Mouse (Mus musculus) CH12.LX (cell line): ENCODE measurements around the gene Adcy5. TPM values are rescaled to one million over a fixed set of nuclear protein-coding genes. Genes with fewer than 3 reads are reported as not detected.

Experiments used
- DNase-seq: peaks from one replicate; pipeline ENCODE4 v3.0.0-alpha.2; 2013; ENCODE audit errors: extremely low read depth
- H3K27ac ChIP-seq: 2 replicates; pipeline ENCODE4 v1.5.1; 2012; ENCODE audit warnings: low read depth, mild to moderate bottlenecking, control low read depth, moderate library complexity; ENCODE audit not compliant: insufficient read depth
- H3K27me3 ChIP-seq: replicated peaks from 2 replicates; pipeline ENCODE3; 2012; ENCODE audit warnings: inconsistent platforms
- H3K36me3 ChIP-seq, 2 experiments: replicated peaks in 1 of 2; 2 replicates each; pipeline versions ENCODE3 to v1.6.1; 2012; ENCODE audit warnings: inconsistent platforms in 1 of 2, low read length in 1 of 2, mild to moderate bottlenecking in 1 of 2, mixed read lengths in 1 of 2, moderate library complexity in 1 of 2; ENCODE audit not compliant: control insufficient read depth in 1 of 2, insufficient read depth in 1 of 2
- H3K4me1 ChIP-seq, 2 experiments: 2 replicates each; pipeline ENCODE4 v1.6.1; 2012; ENCODE audit warnings: inconsistent platforms in 1 of 2, moderate library complexity in 1 of 2; ENCODE audit not compliant: insufficient read depth in 2 of 2, control insufficient read depth in 1 of 2
- H3K4me2 ChIP-seq: 2 replicates; pipeline ENCODE4 v1.6.1; 2012; ENCODE audit warnings: low read depth, mild to moderate bottlenecking, control low read depth; ENCODE audit not compliant: poor library complexity, insufficient read depth, severe bottlenecking
- H3K4me3 ChIP-seq, 3 experiments: fragments of 150-350 bp in 1 of 3; sonication (generic) in 1 of 3; replicated peaks in 1 of 3; 2 replicates each; pipeline versions ENCODE3 to v1.5.1; 2011 to 2012; ENCODE audit warnings: low read depth in 2 of 3, low read length in 2 of 3, mild to moderate bottlenecking in 2 of 3, moderate library complexity in 2 of 3, control low read depth in 1 of 3, improper control_type of control experiment in 1 of 3, inconsistent platforms in 1 of 3, mixed read lengths in 1 of 3; ENCODE audit not compliant: poor library complexity in 1 of 3
- H3K79me2 ChIP-seq: replicated peaks from 2 replicates; pipeline ENCODE4 v1.6.1; 2012; ENCODE audit warnings: mild to moderate bottlenecking, moderate library complexity; ENCODE audit not compliant: control insufficient read depth, poor library complexity, insufficient read depth, severe bottlenecking; ENCODE audit errors: extremely low read depth
- H3K9ac ChIP-seq: 2 replicates; pipeline ENCODE4 v1.6.1; 2012; ENCODE audit warnings: low read depth, mild to moderate bottlenecking, control low read depth, moderate library complexity; ENCODE audit not compliant: insufficient read depth
- H3K9me3 ChIP-seq: replicated peaks from 2 replicates; pipeline ENCODE3; 2012; ENCODE audit warnings: low read length, inconsistent platforms, mixed read lengths
- BHLHE40 ChIP-seq: IDR thresholded peaks from 2 replicates; pipeline ENCODE4 v1.6.1; 2011; ENCODE audit warnings: mild to moderate bottlenecking, low read depth, low read length, improper control_type of control experiment
- CHD1 ChIP-seq: IDR thresholded peaks from 2 replicates; pipeline ENCODE4 v1.6.1; 2012; ENCODE audit warnings: low read depth, low read length, improper control_type of control experiment, inconsistent platforms
- EP300 ChIP-seq: IDR thresholded peaks from 2 replicates; pipeline ENCODE4 v1.6.1; 2011; ENCODE audit warnings: low read length, improper control_type of control experiment
- GABPA ChIP-seq: IDR thresholded peaks from 2 replicates; pipeline ENCODE4 v1.6.1; 2012; ENCODE audit warnings: low read depth, low read length, improper control_type of control experiment, inconsistent platforms; ENCODE audit not compliant: insufficient replicate concordance
- IRF4 ChIP-seq: IDR thresholded peaks from 2 replicates; pipeline ENCODE4 v1.6.1; 2014; ENCODE audit warnings: low read depth, mild to moderate bottlenecking, inconsistent platforms, low read length, improper control_type of control experiment
- MAX ChIP-seq: IDR thresholded peaks from 2 replicates; pipeline ENCODE4 v1.6.1; 2011; ENCODE audit warnings: low read length, improper control_type of control experiment
- MEF2A ChIP-seq: IDR thresholded peaks from 2 replicates; pipeline ENCODE4 v1.6.1; 2014; ENCODE audit warnings: low read depth, mild to moderate bottlenecking, inconsistent platforms, low read length, improper control_type of control experiment, borderline replicate concordance
- MXI1 ChIP-seq: IDR thresholded peaks from 2 replicates; pipeline ENCODE4 v1.6.1; 2011; ENCODE audit warnings: mild to moderate bottlenecking, low read depth, low read length, improper control_type of control experiment
- NELFE ChIP-seq: IDR thresholded peaks from 2 replicates; pipeline ENCODE4 v1.6.1; 2011; ENCODE audit warnings: low read depth, low read length, improper control_type of control experiment
- NRF1 ChIP-seq: IDR thresholded peaks from 2 replicates; pipeline ENCODE4 v1.6.1; 2014; ENCODE audit warnings: low read depth, mild to moderate bottlenecking, inconsistent platforms, low read length, improper control_type of control experiment, moderate library complexity
- POLR2AphosphoS2 ChIP-seq: IDR thresholded peaks from 2 replicates; pipeline ENCODE4 v1.6.1; 2011; ENCODE audit warnings: low read depth, low read length, improper control_type of control experiment
- SMC3 ChIP-seq: IDR thresholded peaks from 2 replicates; pipeline ENCODE4 v1.6.1; 2011; ENCODE audit warnings: low read depth, low read length, improper control_type of control experiment
- TCF12 ChIP-seq: IDR thresholded peaks from 2 replicates; pipeline ENCODE4 v1.6.1; 2014; ENCODE audit warnings: low read depth, mild to moderate bottlenecking, inconsistent platforms, low read length, improper control_type of control experiment
- USF2 ChIP-seq: conservative IDR thresholded peaks from 2 replicates; pipeline ENCODE4 v1.6.1; 2011; ENCODE audit warnings: low read depth, low read length, improper control_type of control experiment
- ZMIZ1 ChIP-seq: IDR thresholded peaks from 2 replicates; pipeline ENCODE4 v1.6.1; 2012; ENCODE audit warnings: low read depth, mild to moderate bottlenecking, inconsistent platforms, low read length, improper control_type of control experiment
- dilution Hi-C: fragments of 300-500 bp; cut with MboI; formaldehyde crosslinking; loops from 2 replicates; pipeline ENCODE4 v1.14.3; 2020; ENCODE audit warnings: low sequenced_read_pairs; ENCODE audit not compliant: extremely low pct_unique_long_range_greater_than_20kb, extremely low pct_ligation_motif_present
- in situ Hi-C: fragments of 300-500 bp; cut with MboI; formaldehyde crosslinking; loops from 3 replicates; pipeline ENCODE4 v1.14.3; 2019; ENCODE audit warnings: low sequenced_read_pairs, low pct_ligation_motif_present, low pct_unique_long_range_greater_than_20kb, mixed read lengths
- polyA plus RNA-seq: library from polyadenylated mRNA; unstranded; fragments of >175 nt; gene quantifications from 2 replicates; pipeline ENCODE4 v1.2.1, GENCODE M21; 2012; ENCODE audit warnings: low read depth; ENCODE audit not compliant: insufficient read length
- total RNA-seq, 2 experiments: library from RNA; depleted of rRNA; stranded (reverse); fragments of 300-350 nt in 1 of 2; fragments of >200 nt in 1 of 2; gene quantifications; 2 replicates each; pipeline ENCODE4 v1.2.3; 2012 to 2014

The Adcy5 gene
- total and polyA plus RNA-seq, 3 experiments = 0.04 TPM; not detected in 2

- Histone ChIP-seq H3K4me2 (no peak overlapping the region), H3K9ac (no peak overlapping the region), H3K79me2 (no peaks in the 10 kb centered on the region), H3K27me3 (no peaks in the 10 kb centered on the region), H3K9me3 (no peaks in the 10 kb centered on the region), H3K36me3 (peaks cover 0 to 12% of the 10 kb centered on the region in 2 experiments), H3K27ac (no peak overlapping the region), H3K4me1 (no peaks in the 10 kb centered on the region), H3K4me3 (no peak overlapping the region)
- dilution Hi-C loops = no loop called here
- DNase-seq = no peak
- in situ Hi-C loops = no loop called here
- TF ChIP-seq SMC3 (no peak), POLR2AphosphoS2 (no peak), MEF2A (no peak), EP300 (no peak), TCF12 (no peak), MXI1 (no peak), NRF1 (no peak), MAX (no peak), IRF4 (no peak), BHLHE40 (no peak), NELFE (no peak), GABPA (no peak), ZMIZ1 (no peak), USF2 (no peak), CHD1 (no peak)
Observed at GRCm38 (mm10) chr16:35330451-35330850, 175.8 kb downstream of the Adcy5 start.

Other genes starting within 250 kb of the Adcy5 start
- 33.2 and 50.3 TPM in 2 replicates for gene Hacd2, start 132.4 kb upstream of the Adcy5 start, total RNA-seq (2012; rRNA removed)
- gene Hacd2, start 132.4 kb upstream of the Adcy5 start, total RNA-seq (2014; rRNA removed) = 30.1 and 49.7 TPM in 2 replicates
- gene Hacd2, start 132.4 kb upstream of the Adcy5 start, polyA plus RNA-seq = 133 and 135 TPM in 2 replicates
- gene Sec22a, start 209.0 kb downstream of the Adcy5 start, total RNA-seq (2012; rRNA removed) = 9.8 and 10.8 TPM in 2 replicates
- 14.1 and 17.8 TPM in 2 replicates for gene Sec22a, start 209.0 kb downstream of the Adcy5 start, total RNA-seq (2014; rRNA removed)
- 8.6 and 9.7 TPM in 2 replicates for gene Sec22a, start 209.0 kb downstream of the Adcy5 start, polyA plus RNA-seq